Mouse (Mus musculus): ENCODE results near the gene Tenm4. TPM values are rescaled to one million over a fixed set of nuclear protein-coding genes. Genes with fewer than 3 reads are reported as not detected.

Tenm4 gene
- polyA plus RNA-seq, 1 experiment from 2014 or later = 14.3 TPM

DNA sequence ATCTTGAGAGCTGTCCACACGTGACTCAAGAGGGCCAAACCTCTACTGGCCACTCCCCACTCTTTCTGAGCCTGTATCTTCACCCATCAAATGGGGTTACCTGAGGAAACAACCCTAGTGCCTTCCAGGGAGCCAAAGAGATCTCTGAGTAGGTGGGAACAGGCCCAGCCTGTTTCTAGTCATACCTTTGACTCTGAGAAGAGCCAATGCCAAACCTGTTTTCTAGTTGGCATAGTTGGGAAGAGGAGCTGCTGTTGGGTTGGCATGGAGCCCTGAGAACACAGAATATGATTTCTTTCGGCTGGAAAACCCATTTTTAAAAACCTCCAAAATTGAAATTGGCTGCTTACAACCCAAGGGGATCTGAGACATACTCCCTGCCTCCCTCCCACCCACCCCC is 286.8 kb downstream of the Tenm4 start:
- H3K27me3 ChIP-seq (replicated peaks; ENCODE audit: control insufficient read depth, insufficient read depth, low read length) = no peaks in the 10 kb centered on the region
- no peak overlapping the region for H3K4me3 ChIP-seq (ENCODE audit: low read length)
- no peaks in the 10 kb centered on the region for H3K9me3 ChIP-seq (ENCODE audit: control insufficient read depth, low read length)
- no peak for ATAC-seq
- no peak overlapping the region for H3K9ac ChIP-seq (ENCODE audit: low read depth, low read length)
- 81% methylated on average over 2 of the region's 2 CpGs for WGBS
- no peaks in the 10 kb centered on the region for H3K4me1 ChIP-seq (ENCODE audit: control insufficient read depth, insufficient read depth, low read length)
- H3K27ac ChIP-seq (ENCODE audit: low read length) = no peak overlapping the region
- H3K4me2 ChIP-seq (ENCODE audit: low read depth, low read length) = no peak overlapping the region
- no peaks in the 10 kb centered on the region for H3K36me3 ChIP-seq (ENCODE audit: control insufficient read depth, insufficient read depth, low read length)

- no peaks in the 10 kb centered on the region for H3K27me3 ChIP-seq (replicated peaks; ENCODE audit: control insufficient read depth, insufficient read depth, low read length)
- H3K36me3 ChIP-seq (ENCODE audit: control insufficient read depth, insufficient read depth, low read length) = no peaks in the 10 kb centered on the region
- H3K9me3 ChIP-seq (ENCODE audit: control insufficient read depth, low read length) = no peaks in the 10 kb centered on the region
- H3K4me3 ChIP-seq (ENCODE audit: low read length) = no peak overlapping the region
- 74% methylated on average over 6 of the region's 6 CpGs for WGBS
- no peak for ATAC-seq
- no peak overlapping the region for H3K27ac ChIP-seq (ENCODE audit: low read length)
- no peak overlapping the region for H3K9ac ChIP-seq (ENCODE audit: low read depth, low read length)
- H3K4me2 ChIP-seq (ENCODE audit: low read depth, low read length) = no peak overlapping the region
- no peaks in the 10 kb centered on the region for H3K4me1 ChIP-seq (ENCODE audit: control insufficient read depth, insufficient read depth, low read length)
Measured at GRCm38 (mm10) chr7:96458992-96459391, 287.9 kb downstream of the Tenm4 start.

DNA sequence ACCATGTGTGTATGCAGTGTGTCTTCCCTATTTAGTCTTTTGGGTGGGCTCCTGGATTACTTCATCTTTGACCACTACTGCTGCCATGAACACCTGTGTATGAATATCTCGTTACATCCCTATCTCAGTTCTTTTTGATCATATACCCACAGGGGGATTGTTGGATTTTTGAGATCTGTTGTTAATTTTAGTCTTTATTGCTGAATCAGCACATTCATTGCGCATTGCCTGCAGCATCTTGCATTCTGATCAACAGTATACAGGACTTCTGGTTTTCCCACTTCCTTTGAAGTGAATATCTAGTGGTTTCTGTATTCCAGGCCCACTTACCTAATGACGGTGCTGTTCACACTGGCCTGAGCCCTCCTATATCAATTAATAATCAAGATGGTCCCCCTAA is 295.7 kb downstream of the Tenm4 start:
- no peaks in the 10 kb centered on the region for H3K9me3 ChIP-seq (ENCODE audit: control insufficient read depth, low read length)
- ATAC-seq = no peak
- no peak overlapping the region for H3K4me2 ChIP-seq (ENCODE audit: low read depth, low read length)
- H3K27ac ChIP-seq (ENCODE audit: low read length) = no peak overlapping the region
- no peaks in the 10 kb centered on the region for H3K4me1 ChIP-seq (ENCODE audit: control insufficient read depth, insufficient read depth, low read length)
- H3K36me3 ChIP-seq (ENCODE audit: control insufficient read depth, insufficient read depth, low read length) = no peaks in the 10 kb centered on the region
- no peak overlapping the region for H3K4me3 ChIP-seq (ENCODE audit: low read length)
- no peaks in the 10 kb centered on the region for H3K27me3 ChIP-seq (replicated peaks; ENCODE audit: control insufficient read depth, insufficient read depth, low read length)
- no peak overlapping the region for H3K9ac ChIP-seq (ENCODE audit: low read depth, low read length)
- WGBS = 89% methylated on average over 3 of the region's 3 CpGs

GRCm38 (mm10) chr7:96470821-96471220 is 299.8 kb downstream of the Tenm4 start:
- Histone ChIP-seq H3K27me3 (replicated peaks; ENCODE audit: control insufficient read depth, insufficient read depth, low read length) (no peaks in the 10 kb centered on the region), H3K4me1 (ENCODE audit: control insufficient read depth, insufficient read depth, low read length) (no peaks in the 10 kb centered on the region), H3K27ac (ENCODE audit: low read length) (no peak overlapping the region), H3K4me2 (ENCODE audit: low read depth, low read length) (no peak overlapping the region), H3K9me3 (ENCODE audit: control insufficient read depth, low read length) (no peaks in the 10 kb centered on the region), H3K9ac (ENCODE audit: low read depth, low read length) (no peak overlapping the region), H3K36me3 (ENCODE audit: control insufficient read depth, insufficient read depth, low read length) (no peaks in the 10 kb centered on the region), H3K4me3 (ENCODE audit: low read length) (no peak overlapping the region)
- WGBS = 85% methylated on average over 6 of the region's 6 CpGs
- no peak for ATAC-seq

DNA sequence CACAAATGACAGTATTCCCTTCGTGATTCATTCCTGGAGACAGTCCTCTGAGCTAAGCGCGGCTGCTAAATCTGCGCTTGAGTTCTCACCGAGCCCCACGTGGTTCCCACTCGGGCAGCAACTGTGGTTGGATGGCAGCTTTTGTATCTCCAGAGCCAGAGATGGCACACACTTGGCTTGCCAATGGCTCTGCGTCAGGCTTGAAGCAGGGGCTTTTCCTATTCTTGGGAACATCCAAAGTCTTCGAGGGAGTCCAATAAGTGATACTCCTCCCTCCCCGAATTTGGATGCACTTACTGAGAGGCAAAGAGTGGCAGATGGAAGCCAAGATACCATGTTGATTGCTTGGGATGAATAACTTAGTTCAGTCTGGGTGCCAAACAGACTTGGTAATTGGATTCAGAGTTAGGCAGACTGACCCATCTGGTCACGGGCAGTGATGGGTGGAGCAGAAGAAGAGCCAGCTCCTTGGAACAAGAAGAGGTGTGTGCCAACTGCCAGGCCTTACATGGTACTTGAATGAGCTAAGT is 303.6 kb downstream of the Tenm4 start:
- no peaks in the 10 kb centered on the region for H3K27me3 ChIP-seq (replicated peaks; ENCODE audit: control insufficient read depth, insufficient read depth, low read length)
- H3K36me3 ChIP-seq (ENCODE audit: control insufficient read depth, insufficient read depth, low read length) = no peaks in the 10 kb centered on the region
- H3K4me2 ChIP-seq (ENCODE audit: low read depth, low read length) = no peak overlapping the region
- H3K9me3 ChIP-seq (ENCODE audit: control insufficient read depth, low read length) = no peaks in the 10 kb centered on the region
- no peaks in the 10 kb centered on the region for H3K4me1 ChIP-seq (ENCODE audit: control insufficient read depth, insufficient read depth, low read length)
- 78% methylated on average over 11 of the region's 11 CpGs for WGBS
- no peak overlapping the region for H3K9ac ChIP-seq (ENCODE audit: low read depth, low read length)
- no peak for ATAC-seq
- no peak overlapping the region for H3K27ac ChIP-seq (ENCODE audit: low read length)
- no peak overlapping the region for H3K4me3 ChIP-seq (ENCODE audit: low read length)

GRCm38 (mm10) chr7:96476987-96477613 is 306.1 kb downstream of the Tenm4 start:
- Histone ChIP-seq H3K4me2 (ENCODE audit: low read depth, low read length) (no peak overlapping the region), H3K27ac (ENCODE audit: low read length) (no peak overlapping the region), H3K9me3 (ENCODE audit: control insufficient read depth, low read length) (no peaks in the 10 kb centered on the region), H3K4me3 (ENCODE audit: low read length) (no peak overlapping the region), H3K36me3 (ENCODE audit: control insufficient read depth, insufficient read depth, low read length) (no peaks in the 10 kb centered on the region), H3K27me3 (replicated peaks; ENCODE audit: control insufficient read depth, insufficient read depth, low read length) (no peaks in the 10 kb centered on the region), H3K9ac (ENCODE audit: low read depth, low read length) (no peak overlapping the region), H3K4me1 (ENCODE audit: control insufficient read depth, insufficient read depth, low read length) (no peaks in the 10 kb centered on the region)
- no peak for ATAC-seq
- 87% methylated on average over 6 of the region's 6 CpGs for WGBS

- no peak for ATAC-seq
Measured at GRCm38 (mm10) chr7:96479139-96479538, 308.1 kb downstream of the Tenm4 start.

GRCm38 (mm10) chr7:96480351-96480983 is 309.4 kb downstream of the Tenm4 start:
- no peaks in the 10 kb centered on the region for H3K4me1 ChIP-seq (ENCODE audit: control insufficient read depth, insufficient read depth, low read length)
- H3K9ac ChIP-seq (ENCODE audit: low read depth, low read length) = no peak overlapping the region
- H3K36me3 ChIP-seq (ENCODE audit: control insufficient read depth, insufficient read depth, low read length) = no peaks in the 10 kb centered on the region
- H3K9me3 ChIP-seq (ENCODE audit: control insufficient read depth, low read length) = no peaks in the 10 kb centered on the region
- H3K27me3 ChIP-seq (replicated peaks; ENCODE audit: control insufficient read depth, insufficient read depth, low read length) = no peaks in the 10 kb centered on the region
- H3K4me2 ChIP-seq (ENCODE audit: low read depth, low read length) = no peak overlapping the region
- H3K27ac ChIP-seq (ENCODE audit: low read length) = no peak overlapping the region
- WGBS = 82% methylated on average over 9 of the region's 9 CpGs
- ATAC-seq = no peak
- no peak overlapping the region for H3K4me3 ChIP-seq (ENCODE audit: low read length)

More at GRCm38 (mm10) chr7:96479139-96479538, 308.1 kb downstream of the Tenm4 start:
- H3K27me3 ChIP-seq (replicated peaks; ENCODE audit: control insufficient read depth, insufficient read depth, low read length) = no peaks in the 10 kb centered on the region
- no peaks in the 10 kb centered on the region for H3K9me3 ChIP-seq (ENCODE audit: control insufficient read depth, low read length)
- H3K4me1 ChIP-seq (ENCODE audit: control insufficient read depth, insufficient read depth, low read length) = no peaks in the 10 kb centered on the region
- H3K36me3 ChIP-seq (ENCODE audit: control insufficient read depth, insufficient read depth, low read length) = no peaks in the 10 kb centered on the region
- WGBS = 79% methylated on average over 6 of the region's 6 CpGs
- no peak overlapping the region for H3K27ac ChIP-seq (ENCODE audit: low read length)
- H3K9ac ChIP-seq (ENCODE audit: low read depth, low read length) = no peak overlapping the region
- no peak overlapping the region for H3K4me2 ChIP-seq (ENCODE audit: low read depth, low read length)
- no peak overlapping the region for H3K4me3 ChIP-seq (ENCODE audit: low read length)

DNA sequence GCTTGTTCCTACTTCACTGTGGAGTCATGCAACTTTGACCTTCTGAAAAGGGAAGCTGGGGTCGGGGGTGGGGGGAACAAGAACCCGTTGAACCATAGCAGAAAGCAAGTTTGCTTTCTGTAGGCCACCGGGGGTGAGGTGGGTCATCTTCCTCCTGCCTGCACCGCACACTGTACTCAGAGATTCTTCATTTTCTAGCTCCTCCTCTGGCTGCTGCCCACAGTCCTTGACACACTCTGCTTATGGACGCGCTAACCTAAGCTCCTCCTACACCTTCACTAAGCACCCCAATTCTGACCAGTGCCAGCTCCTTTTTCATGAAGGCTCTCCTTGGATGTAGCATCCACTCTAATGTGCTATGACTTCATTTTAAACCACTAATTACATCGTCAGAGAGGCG is 311.9 kb downstream of the Tenm4 start:
- no peak for ATAC-seq
- Histone ChIP-seq H3K27ac (ENCODE audit: low read length) (no peak overlapping the region), H3K4me1 (ENCODE audit: control insufficient read depth, insufficient read depth, low read length) (no peaks in the 10 kb centered on the region), H3K9ac (ENCODE audit: low read depth, low read length) (no peak overlapping the region), H3K4me2 (ENCODE audit: low read depth, low read length) (no peak overlapping the region), H3K36me3 (ENCODE audit: control insufficient read depth, insufficient read depth, low read length) (no peaks in the 10 kb centered on the region), H3K27me3 (replicated peaks; ENCODE audit: control insufficient read depth, insufficient read depth, low read length) (no peaks in the 10 kb centered on the region), H3K4me3 (ENCODE audit: low read length) (no peak overlapping the region), H3K9me3 (ENCODE audit: control insufficient read depth, low read length) (no peaks in the 10 kb centered on the region)
- WGBS = 67% methylated on average over 8 of the region's 8 CpGs

Data from intestine, embryonic 16.5 days (tissue).